Mouse (Mus musculus) erythroblast, embryonic 14.5 days (primary cell): ENCODE data around the gene Dbn1.

ENCODE experiments used
- GATA1 ChIP-seq: IDR thresholded peaks from 2 replicates; pipeline ENCODE4 v1.6.1; 2012; ENCODE audit warnings: low read length, inconsistent platforms, mixed read lengths
- TAL1 ChIP-seq: IDR thresholded peaks from 3 replicates; pipeline ENCODE4 v1.6.1; 2012; ENCODE audit warnings: low read length, inconsistent platforms, mixed read lengths

DNA sequence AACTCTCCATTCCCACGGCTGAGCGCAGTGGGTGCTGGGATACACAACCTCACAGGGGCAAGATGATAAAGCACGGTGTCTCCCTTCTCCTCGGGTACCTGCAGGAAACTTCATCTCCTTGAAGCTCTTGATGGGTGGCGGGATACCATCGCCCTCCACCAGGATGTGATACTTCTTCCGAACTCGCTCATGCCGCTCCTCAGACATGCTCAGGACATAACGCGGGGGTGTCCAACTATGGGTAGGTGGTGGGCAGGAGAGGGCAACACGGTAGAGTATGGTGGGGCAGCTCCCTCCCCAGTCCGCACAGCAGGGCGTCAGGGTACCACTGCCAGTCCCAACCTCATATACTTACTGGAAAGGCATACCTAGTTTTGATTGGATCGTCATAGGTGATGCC, 47.3 kb upstream of the Dbn1 start:
- TF ChIP-seq GATA1 = no peak
- TF ChIP-seq TAL1 = no peak
